Mouse (Mus musculus): ENCODE measurements at regions not wholly inside any gene's neighbourhood (a gene's known extent, or its start where the extent isn't known, plus 50 kb on each side); places are given as distances from the start of the nearest gene placed in this dataset.

GRCm38 (mm10) chr13:113446226-113446625, 153.3 kb downstream of the BC067074 start:
- no peak for TF ChIP-seq CTCF (IDR thresholded peaks at IDR 0.05; ENCODE audit: control insufficient read depth, insufficient read depth, insufficient replicate concordance, low read depth, low read length)
- no peak for TF ChIP-seq POLR2A (IDR thresholded peaks at IDR 0.05; ENCODE audit: control insufficient read depth, low read depth, low read length)

Measured in testis, adult 2 months (tissue).